Mouse (Mus musculus): ENCODE measurements around the gene Gm3139. TPM values are rescaled to one million over a fixed set of nuclear protein-coding genes. Genes with fewer than 3 reads are reported as not detected.
"Not testable (repeated sequence)": the region's sequence is repeated elsewhere in the genome, so short reads cannot be mapped to it uniquely, and the experiment has no call there.

The Gm3139 gene
- not detected in 2 replicates for polyA plus RNA-seq (2015; fragmentation: Nextera tagmentation; extraction: Ambion mirVana)

GRCm38 (mm10) chr5:94525987-94526386 lies at the start of gene Gm3139:
Gene Gm3139 (plus strand): TSS chr5:94526287.
- not testable (repeated sequence) for ATAC-seq (ENCODE audit: insufficient read depth); H3K36me3 ChIP-seq (replicated peaks); H3K9me3 ChIP-seq (replicated peaks); H3K27me3 ChIP-seq; H3K4me1 ChIP-seq (replicated peaks); H3K27ac ChIP-seq (replicated peaks); H3K4me3 ChIP-seq (replicated peaks); H3K4me2 ChIP-seq; H3K9ac ChIP-seq
- WGBS (ENCODE audit: insufficient replicate concordance), result no CpG with 5 or more reads among the region's 2 CpGs

Other genes with a start within 250 kb of the Gm3139 start
- not detected in 2 replicates for gene A430089I19Rik, start 219.5 kb upstream of the Gm3139 start, polyA plus RNA-seq (2015; fragmentation: Nextera tagmentation; extraction: Ambion mirVana)
- not detected in 2 replicates for gene Gm6502, start 211.9 kb upstream of the Gm3139 start, polyA plus RNA-seq (2015; fragmentation: Nextera tagmentation; extraction: Ambion mirVana)
- gene AA792892, start 186.5 kb upstream of the Gm3139 start, polyA plus RNA-seq (2015; fragmentation: Nextera tagmentation; extraction: Ambion mirVana), result not detected in 2 replicates
- not detected in 2 replicates for gene Gm7682, start 80.5 kb upstream of the Gm3139 start, polyA plus RNA-seq (2015; fragmentation: Nextera tagmentation; extraction: Ambion mirVana)
- gene Gm3147, start 90.1 kb downstream of the Gm3139 start, polyA plus RNA-seq (2015; fragmentation: Nextera tagmentation; extraction: Ambion mirVana), result not detected in 2 replicates
- gene Gm6509, start 97.7 kb downstream of the Gm3139 start, polyA plus RNA-seq (2015; fragmentation: Nextera tagmentation; extraction: Ambion mirVana), result not detected in 2 replicates
- gene Gm6205, start 122.1 kb downstream of the Gm3139 start, polyA plus RNA-seq (2015; fragmentation: Nextera tagmentation; extraction: Ambion mirVana), result not detected in 2 replicates

Measured in liver, embryonic 15.5 days (tissue).